Mouse (Mus musculus) brain, embryonic 18.5 days (tissue): Measurements from ENCODE around the gene Gm28269.

ENCODE experiments used
- DNase-seq: peaks from one replicate; pipeline ENCODE4 v3.0.0-alpha.2; 2012; ENCODE audit warnings: low read depth, low spot score

The Gm28269 gene

DNA sequence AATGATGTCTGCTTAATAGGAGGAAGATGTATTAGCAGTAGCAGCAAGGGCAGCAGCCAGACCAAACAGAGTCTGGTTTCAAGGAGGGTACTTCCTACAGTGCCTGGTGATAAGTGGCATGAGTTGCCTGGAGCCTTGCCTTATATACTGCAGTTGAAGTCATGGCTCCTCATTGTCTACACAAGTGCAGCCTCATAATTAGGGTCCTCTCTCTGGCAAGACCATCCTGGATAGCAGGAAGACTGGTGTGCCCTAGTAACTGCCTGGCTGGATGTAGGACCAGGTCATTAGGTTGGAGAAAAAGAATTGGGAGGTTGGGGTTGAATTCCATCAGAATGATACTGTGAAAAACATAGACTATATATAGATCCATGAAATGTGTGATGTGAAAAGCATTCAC lies at the start of gene Gm28269:
Gene Gm28269, minus strand, starts transcription at position 101 of the 400 bp plus-strand sequence.
- no peak for DNase-seq

DNA sequence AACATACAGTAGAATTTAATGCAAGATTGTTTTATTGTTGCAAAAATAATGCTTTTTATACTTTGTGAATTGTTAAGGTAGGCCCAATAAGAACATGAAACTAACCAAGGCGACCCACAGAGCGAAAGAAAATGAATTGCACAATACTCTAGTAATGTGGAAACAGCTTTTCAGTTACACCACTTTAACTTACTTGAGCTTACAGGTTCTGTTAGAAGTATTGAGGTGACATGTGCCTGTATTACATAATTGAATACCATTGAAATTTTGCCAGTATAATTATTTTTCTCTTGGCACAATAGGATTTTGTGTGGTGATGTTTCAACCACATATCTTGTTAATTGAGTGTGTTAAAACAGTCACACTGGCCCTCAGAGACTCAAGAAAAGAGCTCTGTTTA lies 28.0 kb downstream of the Gm28269 start:
- DNase-seq, result no peak

DNA sequence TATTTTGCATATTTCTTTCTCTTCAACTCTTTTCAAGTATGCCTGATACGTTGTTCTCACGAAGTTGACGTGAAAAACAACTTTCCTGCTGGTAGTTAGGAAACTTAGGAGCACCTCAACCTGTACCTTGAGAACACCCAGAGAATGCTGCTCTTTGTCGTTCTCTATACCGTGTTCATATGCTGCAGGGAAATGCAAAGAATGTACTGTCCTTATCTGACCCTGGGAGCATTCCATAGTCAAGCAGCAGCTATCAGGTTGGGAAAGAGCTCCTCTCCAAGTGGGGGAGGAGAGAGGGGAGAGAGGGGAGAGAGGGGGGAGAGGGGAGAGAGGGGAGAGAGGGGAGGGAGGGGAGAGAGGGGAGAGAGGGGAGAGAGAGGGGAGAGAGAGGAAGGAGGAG lies 29.6 kb downstream of the Gm28269 start:
- no peak for DNase-seq

DNA sequence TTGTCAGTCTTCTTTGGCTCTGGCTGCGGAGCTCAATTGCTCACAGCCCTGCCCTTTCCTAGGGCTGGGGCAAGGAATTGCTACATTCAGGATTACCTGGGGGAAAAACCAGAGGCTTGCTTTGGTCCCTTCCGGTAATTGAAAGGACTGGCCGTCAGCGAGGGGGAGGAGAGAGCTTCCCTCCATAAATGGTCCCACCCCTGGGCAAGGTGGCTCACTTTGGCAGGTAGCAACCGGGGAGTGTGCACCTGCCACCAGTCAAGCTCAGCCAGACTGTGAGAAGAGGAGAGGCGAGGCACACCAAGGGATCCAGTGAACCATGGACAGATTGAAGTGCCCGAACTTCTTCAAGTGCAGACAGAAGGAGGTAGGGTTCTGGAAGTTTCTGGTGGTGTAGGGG lies 30.1 kb downstream of the Gm28269 start, which contains the start of gene Slc6a14:
Gene Slc6a14, plus strand, starts transcription at position 68 of the 400 bp plus-strand sequence.
- no peak for DNase-seq

DNA sequence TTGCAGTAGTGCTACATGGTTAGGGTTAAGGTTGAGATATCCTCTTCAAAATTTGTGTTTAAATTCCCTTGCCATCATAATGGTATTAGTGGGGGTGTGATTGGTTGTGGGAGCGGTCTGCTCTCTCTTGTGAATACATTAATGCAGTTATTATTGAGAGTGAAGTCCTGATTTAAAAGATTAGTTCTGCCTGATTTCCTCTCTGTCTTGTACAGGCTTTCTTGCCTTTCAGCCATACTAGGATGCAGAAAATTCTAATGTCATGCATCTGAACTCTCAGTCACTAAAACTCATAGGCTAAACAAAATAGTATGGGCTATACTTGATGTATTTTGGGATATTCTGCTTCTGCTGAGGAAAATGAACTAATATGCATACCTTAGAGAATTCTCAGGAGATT lies 40.4 kb downstream of the Gm28269 start:
- DNase-seq, result no peak

DNA sequence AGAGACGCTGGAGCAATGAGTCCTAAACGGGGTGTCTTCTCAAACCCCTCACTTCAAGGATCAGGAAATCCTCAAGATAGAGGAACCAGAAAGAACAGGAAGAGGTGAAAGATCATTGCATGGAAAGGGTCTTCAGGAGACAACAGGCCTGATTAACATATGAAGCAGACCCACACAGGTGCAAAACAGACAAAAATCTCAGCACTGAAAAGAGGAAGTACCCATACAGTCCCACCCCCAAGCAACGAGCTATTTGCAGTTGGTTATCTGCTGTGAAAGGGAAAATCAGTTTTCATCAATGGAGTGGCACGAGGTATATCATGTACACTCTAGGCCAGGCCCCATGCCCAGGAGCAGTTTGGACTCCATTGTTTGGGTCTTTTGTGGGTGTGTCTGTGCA lies 43.3 kb downstream of the Gm28269 start:
- DNase-seq, result no peak

DNA sequence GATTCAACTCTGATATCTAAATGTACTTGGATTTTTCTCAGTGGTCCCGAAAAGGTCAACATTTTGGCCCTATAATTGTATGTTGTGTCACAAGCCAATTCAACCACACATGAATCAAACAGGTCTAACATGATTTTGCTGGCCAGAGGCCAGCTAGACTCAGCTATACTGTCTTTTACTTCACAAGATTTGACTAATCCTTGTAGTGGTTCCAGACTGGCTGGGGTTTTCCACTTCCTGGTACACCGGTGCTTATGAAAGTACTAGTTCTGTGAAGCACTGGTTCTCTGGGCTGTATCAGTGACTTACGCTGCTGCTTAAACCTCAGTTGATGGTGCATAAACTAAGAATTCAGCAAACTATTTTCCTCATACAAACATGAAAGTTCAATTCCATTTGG lies 49.2 kb downstream of the Gm28269 start:
- DNase-seq, result no peak

DNA sequence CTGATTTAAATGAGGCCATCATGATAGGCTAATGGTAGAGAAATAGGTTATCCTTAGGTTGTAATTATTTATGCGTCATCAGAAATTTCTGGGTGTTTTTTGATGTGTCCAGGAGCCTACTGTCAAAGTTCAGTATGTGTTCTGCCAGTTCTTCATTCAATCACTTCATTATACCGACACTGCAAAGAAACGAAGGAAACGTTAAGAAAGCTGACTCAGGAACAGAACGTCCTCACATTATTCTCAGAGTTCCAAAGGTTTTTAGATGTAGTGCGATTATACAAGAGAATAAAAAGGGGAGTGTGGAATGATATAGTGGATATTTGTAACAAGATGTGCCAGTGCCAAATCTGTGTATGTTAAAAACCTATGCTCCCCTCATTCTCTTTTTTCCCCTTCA lies 49.7 kb downstream of the Gm28269 start:
- DNase-seq, result no peak
